Mouse (Mus musculus): ENCODE measurements around the gene Ablim1.

Gene Ablim1

GRCm38 (mm10) chr19:57188553-57188952, 126.2 kb downstream of the Ablim1 start:
- DNase-seq (ENCODE audit: low read depth, low spot score) = peak; percentile 44

- DNase-seq (ENCODE audit: low read depth, low spot score) = no peak
These were observed 129.7 kb downstream of the Ablim1 start for GRCm38 (mm10) chr19:57185021-57185420.

GRCm38 (mm10) chr19:57182938-57183720, 131.6 kb downstream of the Ablim1 start:
- no peak for DNase-seq (ENCODE audit: low read depth, low spot score)

GRCm38 (mm10) chr19:57181852-57182528, 132.7 kb downstream of the Ablim1 start:
- DNase-seq (ENCODE audit: low read depth, low spot score) = no peak

- no peak for DNase-seq (ENCODE audit: low read depth, low spot score)
These were observed 133.4 kb downstream of the Ablim1 start for GRCm38 (mm10) chr19:57181317-57181716.

- no peak for DNase-seq (ENCODE audit: low read depth, low spot score)
These were observed 133.8 kb downstream of the Ablim1 start for GRCm38 (mm10) chr19:57180908-57181307.

GRCm38 (mm10) chr19:57180333-57180732, 134.4 kb downstream of the Ablim1 start:
- no peak for DNase-seq (ENCODE audit: low read depth, low spot score)

GRCm38 (mm10) chr19:57179269-57179668, 135.4 kb downstream of the Ablim1 start:
- DNase-seq (ENCODE audit: low read depth, low spot score) = no peak

- DNase-seq (ENCODE audit: low read depth, low spot score) = no peak
These were observed 137.4 kb downstream of the Ablim1 start for GRCm38 (mm10) chr19:57177334-57177733.

- no peak for DNase-seq (ENCODE audit: low read depth, low spot score)
These were observed 139.6 kb downstream of the Ablim1 start for GRCm38 (mm10) chr19:57175077-57175476.

- no peak for DNase-seq (ENCODE audit: low read depth, low spot score)
These were observed 140.2 kb downstream of the Ablim1 start for GRCm38 (mm10) chr19:57174541-57174940.

- no peak for DNase-seq (ENCODE audit: low read depth, low spot score)
These were observed 140.7 kb downstream of the Ablim1 start for GRCm38 (mm10) chr19:57174045-57174444.

- DNase-seq (ENCODE audit: low read depth, low spot score) = no peak
These were observed 142.4 kb downstream of the Ablim1 start for GRCm38 (mm10) chr19:57172321-57172720.

GRCm38 (mm10) chr19:57170880-57171279, 143.8 kb downstream of the Ablim1 start:
- DNase-seq (ENCODE audit: low read depth, low spot score) = no peak

GRCm38 (mm10) chr19:57169485-57169884, 145.2 kb downstream of the Ablim1 start:
- no peak for DNase-seq (ENCODE audit: low read depth, low spot score)

- DNase-seq (ENCODE audit: low read depth, low spot score) = no peak
These were observed 147.0 kb downstream of the Ablim1 start for GRCm38 (mm10) chr19:57167721-57168120.

GRCm38 (mm10) chr19:57164882-57165281, 149.8 kb downstream of the Ablim1 start:
- no peak for DNase-seq (ENCODE audit: low read depth, low spot score)

GRCm38 (mm10) chr19:57163315-57163714, 151.4 kb downstream of the Ablim1 start:
- DNase-seq (ENCODE audit: low read depth, low spot score) = no peak

GRCm38 (mm10) chr19:57161978-57162727, 152.6 kb downstream of the Ablim1 start:
- no peak for DNase-seq (ENCODE audit: low read depth, low spot score)

GRCm38 (mm10) chr19:57161010-57161660, 153.6 kb downstream of the Ablim1 start:
- no peak for DNase-seq (ENCODE audit: low read depth, low spot score)

GRCm38 (mm10) chr19:57157731-57158343, 156.9 kb downstream of the Ablim1 start:
- no peak for DNase-seq (ENCODE audit: low read depth, low spot score)
